Mouse (Mus musculus) midbrain, embryonic 16.5 days (tissue): ENCODE data around the gene Urod. TPM values are rescaled to one million over a fixed set of nuclear protein-coding genes. Genes with fewer than 3 reads are reported as not detected.
A peak's percentile ranks its signal among the peaks of the same experiment; 100 is the strongest.

ENCODE experiments used
- ATAC-seq: fragments of 200-750 bp; cut with Nextera tagmentation; 2 replicates; pipeline ENCODE4 v1.8.0; 2017; ENCODE audit warnings: moderate TSS enrichment
- H3K27ac ChIP-seq: fragments of 300-500 bp; sonication (generic); 2 replicates; pipeline ENCODE4 v1.5.1; 2014; ENCODE audit warnings: mild to moderate bottlenecking, low read length, mixed read lengths
- H3K27me3 ChIP-seq: fragments of 300-500 bp; sonication (generic); 2 replicates; pipeline ENCODE4 v1.6.1; 2014; ENCODE audit warnings: low read depth, low read length, mixed read lengths; ENCODE audit not compliant: control insufficient read depth, insufficient read depth
- H3K36me3 ChIP-seq: fragments of 300-500 bp; sonication (generic); 2 replicates; pipeline ENCODE4 v1.6.1; 2014; ENCODE audit warnings: mild to moderate bottlenecking, low read length, moderate library complexity, mixed read lengths; ENCODE audit not compliant: control insufficient read depth, insufficient read depth
- H3K4me1 ChIP-seq: fragments of 300-500 bp; sonication (generic); 2 replicates; pipeline ENCODE4 v1.6.1; 2014; ENCODE audit warnings: mild to moderate bottlenecking, low read length, mixed read lengths; ENCODE audit not compliant: control insufficient read depth, insufficient read depth
- H3K4me2 ChIP-seq: fragments of 300-500 bp; sonication (generic); 2 replicates; pipeline ENCODE4 v1.6.1; 2014; ENCODE audit warnings: mild to moderate bottlenecking, low read length, mixed read lengths
- H3K4me3 ChIP-seq: fragments of 300-500 bp; sonication (generic); 2 replicates; pipeline ENCODE4 v1.5.1; 2014; ENCODE audit warnings: low read depth, mild to moderate bottlenecking, low read length, moderate library complexity, mixed read lengths
- H3K9ac ChIP-seq: fragments of 300-500 bp; sonication (generic); 2 replicates; pipeline ENCODE4 v1.6.1; 2014; ENCODE audit warnings: low read depth, low read length, mixed read lengths
- H3K9me3 ChIP-seq: fragments of 300-500 bp; sonication (generic); replicated peaks from 2 replicates; pipeline ENCODE4 v1.6.1; 2014; ENCODE audit warnings: mild to moderate bottlenecking, low read length, mixed read lengths; ENCODE audit not compliant: control insufficient read depth, poor library complexity, severe bottlenecking
- WGBS: fragments of 180-500 bp; shearing (Covaris S2); extraction: QIAGEN DNeasy Blood & Tissue Kit; methylation state at CpG from one replicate; pipeline ENCODE4 v1.1.7; 2014; 5-methylcytosine and 5-hydroxymethylcytosine counted together
- polyA plus RNA-seq: library from polyadenylated mRNA; unstranded; fragments of >200 nt; fragmentation: Nextera tagmentation; extraction: Ambion mirVana; gene quantifications from 2 replicates; pipeline ENCODE4 v1.2.1, GENCODE M21; 2015

Urod gene
- polyA plus RNA-seq, 1 experiment from 2014 or later: 51.4 TPM

DNA sequence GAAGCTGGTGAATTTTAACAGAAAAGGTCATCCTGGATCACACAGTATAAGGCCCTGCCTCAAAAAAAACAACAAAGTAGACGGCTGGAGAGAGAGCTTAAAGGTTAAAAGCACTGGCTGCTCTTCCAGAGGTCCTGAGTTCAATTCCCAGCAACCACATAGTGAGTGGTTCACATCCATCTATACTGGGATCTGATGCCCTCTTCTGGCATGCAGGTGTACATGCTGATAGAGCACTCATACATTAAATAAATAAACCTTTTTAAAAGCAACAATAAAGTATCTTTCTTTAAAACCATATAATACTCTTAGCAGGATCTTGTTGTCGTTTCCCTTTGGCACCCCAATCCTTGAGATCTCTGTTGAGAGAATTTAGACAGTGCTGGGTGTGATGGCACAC is 17.7 kb downstream of the Urod start:
- Histone ChIP-seq H3K9me3 (no peaks in the 10 kb centered on the region), H3K36me3 (peaks cover 17% of the 10 kb centered on the region), H3K4me2 (no peak overlapping the region), H3K27me3 (no peaks in the 10 kb centered on the region), H3K4me3 (no peak overlapping the region), H3K27ac (no peak overlapping the region), H3K9ac (no peak overlapping the region), H3K4me1 (no peaks in the 10 kb centered on the region)
- no peak for ATAC-seq
- WGBS: 79% methylated on average over 2 of the region's 2 CpGs

DNA sequence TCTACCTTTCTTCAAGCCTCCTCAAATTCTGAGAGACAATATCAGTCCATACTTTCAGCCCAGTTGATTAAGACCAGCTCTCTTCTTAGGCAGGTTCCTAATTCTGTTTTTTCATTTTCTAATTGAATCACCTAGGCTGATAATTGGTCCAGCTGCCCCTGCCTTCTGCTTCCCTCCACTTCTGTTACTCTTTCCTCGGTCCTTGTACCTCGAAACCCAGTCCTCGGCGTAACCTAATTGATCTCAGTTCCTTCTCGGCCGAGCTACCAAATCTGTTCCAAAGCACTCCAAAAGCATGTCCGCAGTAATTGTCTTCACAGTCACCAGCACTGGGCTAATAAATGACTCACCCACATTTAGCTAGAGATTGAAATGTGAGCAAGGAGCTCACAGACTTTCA is 39.3 kb downstream of the Urod start:
- Histone ChIP-seq H3K27me3 (no peaks in the 10 kb centered on the region), H3K27ac (no peak overlapping the region), H3K4me1 (no peaks in the 10 kb centered on the region), H3K9ac (no peak overlapping the region), H3K4me2 (no peak overlapping the region), H3K9me3 (no peaks in the 10 kb centered on the region), H3K36me3 (no peaks in the 10 kb centered on the region), H3K4me3 (no peak overlapping the region)
- ATAC-seq: no peak
- WGBS: 90% methylated on average over 7 of the region's 7 CpGs

DNA sequence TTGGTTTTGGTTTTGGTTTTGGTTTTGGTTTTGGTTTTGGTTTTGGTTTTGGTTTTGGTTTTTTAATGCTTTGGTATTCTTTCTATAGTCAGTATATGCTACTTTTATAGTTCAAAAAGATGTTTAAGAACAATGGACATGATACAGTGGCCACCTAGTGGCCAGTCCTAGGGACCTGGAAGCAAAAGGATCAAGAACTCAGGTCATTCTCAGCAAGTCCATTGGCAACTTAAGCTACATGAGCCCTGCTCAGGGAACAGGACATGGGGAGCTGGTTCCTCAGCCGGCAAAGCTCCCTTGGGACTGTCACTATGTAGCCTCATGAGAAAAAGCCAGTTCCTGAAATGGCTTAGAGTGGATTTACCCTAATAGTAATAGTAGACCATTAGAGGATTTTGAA is 42.6 kb downstream of the Urod start:
- H3K27ac ChIP-seq: no peak overlapping the region
- no peaks in the 10 kb centered on the region for H3K4me1 ChIP-seq
- no peaks in the 10 kb centered on the region for H3K36me3 ChIP-seq
- WGBS: 51% methylated on average over 1 of the region's 1 CpGs
- no peak overlapping the region for H3K9ac ChIP-seq
- no peak overlapping the region for H3K4me2 ChIP-seq
- H3K27me3 ChIP-seq: no peaks in the 10 kb centered on the region
- no peaks in the 10 kb centered on the region for H3K9me3 ChIP-seq
- ATAC-seq: no peak
- H3K4me3 ChIP-seq: no peak overlapping the region

DNA sequence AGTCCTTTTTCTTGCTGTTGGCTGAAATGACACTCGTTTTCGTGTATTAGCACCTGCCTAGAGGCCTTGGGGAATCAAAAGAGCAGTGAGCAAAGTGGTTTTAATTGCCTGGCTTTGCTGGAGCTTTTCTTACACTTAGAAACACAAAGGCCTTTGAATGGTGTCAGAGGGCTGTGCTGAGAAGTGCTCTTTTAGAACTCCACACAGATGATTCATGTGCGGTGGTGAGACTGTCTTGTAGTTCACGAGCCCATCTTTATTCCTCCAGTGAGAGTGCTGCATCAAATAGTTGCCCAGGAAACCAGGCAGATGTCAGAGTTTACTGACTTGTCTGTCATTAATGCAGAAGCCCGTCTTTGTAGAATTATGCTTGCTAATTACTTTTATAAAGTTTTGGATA is 50.2 kb downstream of the Urod start:
- Histone ChIP-seq H3K27ac (no peak overlapping the region), H3K4me3 (no peak overlapping the region), H3K4me2 (no peak overlapping the region), H3K36me3 (no peaks in the 10 kb centered on the region), H3K9ac (no peak overlapping the region), H3K9me3 (no peaks in the 10 kb centered on the region), H3K27me3 (no peaks in the 10 kb centered on the region), H3K4me1 (peaks cover 8% of the 10 kb centered on the region; the same call in 1 of the 2 replicates)
- 0 out of 2 replicates have a peak, but pooled peaks have one; percentile 60 for ATAC-seq
- 16% methylated on average over 5 of the region's 5 CpGs for WGBS

DNA sequence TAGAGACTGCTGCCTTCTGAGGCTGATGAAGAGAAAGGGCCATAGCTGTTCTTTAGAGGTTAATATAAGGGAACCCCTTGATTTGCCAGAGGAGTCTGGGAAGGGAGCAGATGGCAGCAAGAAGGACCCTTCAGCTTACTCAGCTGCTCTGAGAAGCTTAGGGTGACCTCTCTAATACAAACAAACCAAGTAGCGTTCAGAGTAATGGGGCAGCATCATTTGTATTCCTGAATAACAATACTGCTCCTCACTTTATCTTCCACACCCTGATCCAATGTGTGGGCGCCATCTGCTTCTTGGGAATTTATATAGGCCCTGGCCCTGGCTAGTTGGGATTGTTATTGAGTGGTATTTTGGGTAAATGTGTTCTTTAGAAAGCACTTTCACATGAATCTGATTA is 51.5 kb downstream of the Urod start:
- Histone ChIP-seq H3K36me3 (no peaks in the 10 kb centered on the region), H3K4me2 (no peak overlapping the region), H3K27ac (no peak overlapping the region), H3K27me3 (no peaks in the 10 kb centered on the region), H3K4me3 (no peak overlapping the region), H3K9ac (no peak overlapping the region), H3K9me3 (no peaks in the 10 kb centered on the region), H3K4me1 (peaks cover 8% of the 10 kb centered on the region; the same call in 1 of the 2 replicates)
- no peak for ATAC-seq
- 46% methylated on average over 2 of the region's 2 CpGs for WGBS

Other genes starting within 250 kb of the Urod start
- gene Toe1, start 186.8 kb downstream of the Urod start, polyA plus RNA-seq: 32.5 and 34.5 TPM in 2 replicates
- 7.2 and 7.6 TPM in 2 replicates for gene Mutyh, start 186.7 kb downstream of the Urod start, polyA plus RNA-seq
- gene Hpdl, start 172.7 kb downstream of the Urod start, polyA plus RNA-seq: 0.59 and 0.82 TPM in 2 replicates
- gene Zswim5, start 117.0 kb downstream of the Urod start, polyA plus RNA-seq: 4.2 and 5.1 TPM in 2 replicates
- gene Hectd3, start 904 bp upstream of the Urod start, polyA plus RNA-seq: 22.0 and 25.1 TPM in 2 replicates
- gene Eif2b3, start 25.0 kb upstream of the Urod start, polyA plus RNA-seq: 48.9 and 49.8 TPM in 2 replicates
- gene Ptch2, start 101.7 kb upstream of the Urod start, polyA plus RNA-seq: 7.4 and 9.5 TPM in 2 replicates
- 3.9 and 4.0 TPM in 2 replicates for gene Btbd19, start 131.3 kb upstream of the Urod start, polyA plus RNA-seq
- 0.46 and 1.1 TPM in 2 replicates for gene Tctex1d4, start 132.4 kb upstream of the Urod start, polyA plus RNA-seq
- 18.7 TPM in 2 replicates for gene Plk3, start 139.6 kb upstream of the Urod start, polyA plus RNA-seq
- gene Rps8, start 161.8 kb upstream of the Urod start, polyA plus RNA-seq: 381 and 382 TPM in 2 replicates
- gene Kif2c, start 188.2 kb upstream of the Urod start, polyA plus RNA-seq: 6.4 and 7.3 TPM in 2 replicates